In the genomic region with DNA sequence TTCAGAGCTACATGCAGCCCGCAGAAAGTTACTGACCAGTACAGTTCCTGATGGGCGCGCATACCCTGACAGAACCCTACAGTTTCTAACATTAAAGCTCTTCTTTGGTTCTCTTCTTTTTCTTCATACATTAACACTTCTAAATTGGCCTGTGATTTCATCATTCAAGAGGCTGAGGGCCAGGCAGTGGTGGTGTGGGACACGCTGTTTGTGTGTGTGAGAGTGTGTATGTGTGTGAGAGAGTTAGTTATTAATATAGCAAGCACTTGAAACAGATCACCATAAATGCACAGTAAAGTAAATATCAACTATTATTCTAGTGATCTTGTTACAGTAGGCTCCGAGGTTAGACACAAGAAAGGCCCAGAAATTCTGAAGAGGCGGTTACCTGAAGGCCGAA, we compare ENCODE assay signal across 8 mouse cellular contexts. TPM values are rescaled to one million over a fixed set of nuclear protein-coding genes. Genes with fewer than 3 reads are reported as not detected.
DNase-seq lines count a peak whose midpoint lies in the region; ATAC-seq and TF ChIP-seq lines count a peak whose summit lies in the region.

No protein-coding gene starts in this region.

- H3K9ac ChIP-seq in kidney, postnatal 0 days (ENCODE audit: low read depth, low read length) = peak overlapping the region; percentile 36; the same call in 1 of the 2 replicates
- H3K9ac ChIP-seq in embryonic facial prominence, embryonic 11.5 days (replicated peaks; ENCODE audit: low read length) = peak overlapping the region; percentile 52
- H3K9ac ChIP-seq in intestine, embryonic 14.5 days (ENCODE audit: low read length) = peak overlapping the region; percentile 69
- peak overlapping the region; percentile 55 for H3K9ac ChIP-seq in midbrain, embryonic 15.5 days

- no peaks in the 10 kb centered on the region for H3K9me3 ChIP-seq in kidney, postnatal 0 days (replicated peaks; ENCODE audit: low read length)
- no peaks in the 10 kb centered on the region for H3K9me3 ChIP-seq in embryonic facial prominence, embryonic 11.5 days (replicated peaks; ENCODE audit: control insufficient read depth, low read length)
- no peaks in the 10 kb centered on the region for H3K9me3 ChIP-seq in intestine, embryonic 14.5 days (ENCODE audit: control insufficient read depth, low read length)
- no peaks in the 10 kb centered on the region for H3K9me3 ChIP-seq in midbrain, embryonic 15.5 days

- 59% methylated on average over 7 of the region's 7 CpGs for WGBS in kidney, postnatal 0 days
- WGBS in embryonic facial prominence, embryonic 11.5 days = 67% methylated on average over 7 of the region's 7 CpGs
- WGBS in intestine, embryonic 14.5 days = 68% methylated on average over 7 of the region's 7 CpGs
- WGBS in midbrain, embryonic 15.5 days = 68% methylated on average over 7 of the region's 7 CpGs

- peak overlapping the region; percentile 90 for H3K4me2 ChIP-seq in kidney, postnatal 0 days (ENCODE audit: low read length)
- peak overlapping the region; percentile 68 for H3K4me2 ChIP-seq in embryonic facial prominence, embryonic 11.5 days (ENCODE audit: low read depth, low read length)
- peak overlapping the region; percentile 78 for H3K4me2 ChIP-seq in intestine, embryonic 14.5 days (ENCODE audit: low read length)
- H3K4me2 ChIP-seq in midbrain, embryonic 15.5 days = peak overlapping the region; percentile 100

- DNase-seq in kidney, postnatal 0 days (ENCODE audit: low spot score) = no peak
- DNase-seq in kidney, postnatal 36 days = no peak
- no peak for DNase-seq in embryonic facial prominence, embryonic 11.5 days (ENCODE audit: low spot score)
- no peak for DNase-seq in intestine, embryonic 14.5 days (ENCODE audit: low spot score)
- no peak for DNase-seq in natural killer cell, adult 2 months (ENCODE audit: low spot score in 2 of 2)
- DNase-seq in gastrocnemius, postnatal 25 days = no peak
- DNase-seq in urinary bladder, adult 2 months (ENCODE audit: low spot score) = no peak

- no peak overlapping the region for H3K27ac ChIP-seq in kidney, postnatal 0 days
- H3K27ac ChIP-seq in embryonic facial prominence, embryonic 11.5 days (replicated peaks; ENCODE audit: low read depth, low read length) = no peak overlapping the region
- peak overlapping the region; percentile 43 for H3K27ac ChIP-seq in intestine, embryonic 14.5 days (ENCODE audit: low read depth)
- H3K27ac ChIP-seq in midbrain, embryonic 15.5 days = peak overlapping the region; percentile 68; the same call in 1 of the 2 replicates

- ATAC-seq in kidney, postnatal 0 days (replicated peaks; ENCODE audit: low FRiP score, low read depth) = 0 out of 2 replicates have a peak, but pooled peaks have one; percentile 9
- peak; percentile 75 for ATAC-seq in embryonic facial prominence, embryonic 11.5 days (replicated peaks; ENCODE audit: insufficient number of reproducible peaks, low FRiP score, low TSS enrichment, low read depth)
- ATAC-seq in intestine, embryonic 14.5 days (replicated peaks; ENCODE audit: low FRiP score, low TSS enrichment, low read depth) = peak; percentile 33
- ATAC-seq in midbrain, embryonic 15.5 days (replicated peaks) = peak; percentile 54

- TF ChIP-seq CTCF in kidney, postnatal 0 days (IDR thresholded peaks at IDR 0.05; ENCODE audit: low read depth) = no peak

- peak overlapping the region; percentile 75 for H3K4me3 ChIP-seq in kidney, postnatal 0 days (replicated peaks; ENCODE audit: low read depth, low read length)
- peak overlapping the region; percentile 85 for H3K4me3 ChIP-seq in embryonic facial prominence, embryonic 11.5 days (ENCODE audit: low read depth, low read length)
- peak overlapping the region; percentile 86 for H3K4me3 ChIP-seq in intestine, embryonic 14.5 days (ENCODE audit: low read depth, low read length)
- peak overlapping the region; percentile 58 for H3K4me3 ChIP-seq in midbrain, embryonic 15.5 days

- H3K4me1 ChIP-seq in kidney, postnatal 0 days (replicated peaks; ENCODE audit: insufficient read depth, low read length) = no peaks in the 10 kb centered on the region
- H3K4me1 ChIP-seq in embryonic facial prominence, embryonic 11.5 days (ENCODE audit: control insufficient read depth, insufficient read depth, low read length) = no peaks in the 10 kb centered on the region
- no peaks in the 10 kb centered on the region; the same call in 1 of the 2 replicates for H3K4me1 ChIP-seq in intestine, embryonic 14.5 days (replicated peaks; ENCODE audit: control insufficient read depth, insufficient read depth, low read length)
- peaks cover 12% of the 10 kb centered on the region for H3K4me1 ChIP-seq in midbrain, embryonic 15.5 days

- H3K27me3 ChIP-seq in kidney, postnatal 0 days (ENCODE audit: insufficient read depth, low read length) = no peaks in the 10 kb centered on the region
- H3K27me3 ChIP-seq in embryonic facial prominence, embryonic 11.5 days (ENCODE audit: control insufficient read depth, insufficient read depth, low read length) = no peaks in the 10 kb centered on the region
- no peaks in the 10 kb centered on the region for H3K27me3 ChIP-seq in intestine, embryonic 14.5 days (replicated peaks; ENCODE audit: control insufficient read depth, insufficient read depth, low read length)
- H3K27me3 ChIP-seq in midbrain, embryonic 15.5 days (replicated peaks) = no peaks in the 10 kb centered on the region

- H3K36me3 ChIP-seq in kidney, postnatal 0 days (ENCODE audit: insufficient read depth, low read length) = no peaks in the 10 kb centered on the region; the same call in 1 of the 2 replicates
- H3K36me3 ChIP-seq in embryonic facial prominence, embryonic 11.5 days (replicated peaks; ENCODE audit: control insufficient read depth, insufficient read depth, low read depth, low read length) = peaks cover 10% of the 10 kb centered on the region
- peaks cover 28% of the 10 kb centered on the region for H3K36me3 ChIP-seq in intestine, embryonic 14.5 days (ENCODE audit: control insufficient read depth, insufficient read depth, low read length)
- H3K36me3 ChIP-seq in midbrain, embryonic 15.5 days (replicated peaks) = no peaks in the 10 kb centered on the region

RNA-seq across cellular contexts. Expression of a gene that starts 0.4 kb away (rescaled TPM):
- 12.4 and 14.8 TPM in 2 replicates for polyA plus RNA-seq in kidney, postnatal 0 days (2015; fragmentation: Nextera tagmentation; extraction: Ambion mirVana)
- 54.8 and 62.0 TPM in 2 replicates for polyA plus RNA-seq in embryonic facial prominence, embryonic 11.5 days (2014; fragmentation: Nextera tagmentation; extraction: Ambion mirVana)
- polyA plus RNA-seq in intestine, embryonic 14.5 days (2014; fragmentation: Nextera tagmentation; extraction: Ambion mirVana) = 34.1 and 40.0 TPM in 2 replicates
- polyA plus RNA-seq in midbrain, embryonic 15.5 days (2015; fragmentation: Nextera tagmentation; extraction: Ambion mirVana) = 6.9 and 9.6 TPM in 2 replicates
- total RNA-seq in gastrocnemius, postnatal 25 days (2021) = 1 to 10 TPM; 3.1 to 4.2 TPM
- 1.4 and 1.7 TPM in 2 replicates for polyA plus RNA-seq in urinary bladder, adult 2 months (2012; rRNA removed)

RNA-seq across cellular contexts. Expression of a gene that starts 10.3 kb away (rescaled TPM):
- 0.17 TPM in 1 of 2 replicates, not detected in the other for polyA plus RNA-seq in kidney, postnatal 0 days (2015; fragmentation: Nextera tagmentation; extraction: Ambion mirVana)
- 0.11 TPM in 1 of 2 replicates, not detected in the other for polyA plus RNA-seq in embryonic facial prominence, embryonic 11.5 days (2014; fragmentation: Nextera tagmentation; extraction: Ambion mirVana)
- 0.17 and 0.24 TPM in 2 replicates for polyA plus RNA-seq in intestine, embryonic 14.5 days (2014; fragmentation: Nextera tagmentation; extraction: Ambion mirVana)
- 0.11 and 0.28 TPM in 2 replicates for polyA plus RNA-seq in midbrain, embryonic 15.5 days (2015; fragmentation: Nextera tagmentation; extraction: Ambion mirVana)
- 1 to 10 TPM in 1 of 2 experiments, under 1 TPM in 1; 0.82 to 1.4 TPM for total RNA-seq in gastrocnemius, postnatal 25 days (2021)
- 0.28 and 0.55 TPM in 2 replicates for polyA plus RNA-seq in urinary bladder, adult 2 months (2012; rRNA removed)

RNA-seq across cellular contexts. Expression of a gene that starts 21.9 kb away (rescaled TPM):
- polyA plus RNA-seq in kidney, postnatal 0 days (2015; fragmentation: Nextera tagmentation; extraction: Ambion mirVana) = 12.5 and 13.0 TPM in 2 replicates
- 2.7 and 4.6 TPM in 2 replicates for polyA plus RNA-seq in embryonic facial prominence, embryonic 11.5 days (2014; fragmentation: Nextera tagmentation; extraction: Ambion mirVana)
- polyA plus RNA-seq in intestine, embryonic 14.5 days (2014; fragmentation: Nextera tagmentation; extraction: Ambion mirVana) = 20.0 and 21.1 TPM in 2 replicates
- polyA plus RNA-seq in midbrain, embryonic 15.5 days (2015; fragmentation: Nextera tagmentation; extraction: Ambion mirVana) = 84.9 and 129 TPM in 2 replicates
- 1 to 10 TPM; 2.5 to 2.6 TPM for total RNA-seq in gastrocnemius, postnatal 25 days (2021)
- polyA plus RNA-seq in urinary bladder, adult 2 months (2012; rRNA removed) = 3.3 and 4.1 TPM in 2 replicates

RNA-seq across cellular contexts. Expression of a gene that starts 27.3 kb away (rescaled TPM):
- 67.5 and 74.9 TPM in 2 replicates for polyA plus RNA-seq in kidney, postnatal 0 days (2015; fragmentation: Nextera tagmentation; extraction: Ambion mirVana)
- polyA plus RNA-seq in embryonic facial prominence, embryonic 11.5 days (2014; fragmentation: Nextera tagmentation; extraction: Ambion mirVana) = 55.4 and 64.0 TPM in 2 replicates
- polyA plus RNA-seq in intestine, embryonic 14.5 days (2014; fragmentation: Nextera tagmentation; extraction: Ambion mirVana) = 76.2 and 79.1 TPM in 2 replicates
- polyA plus RNA-seq in midbrain, embryonic 15.5 days (2015; fragmentation: Nextera tagmentation; extraction: Ambion mirVana) = 71.5 and 76.6 TPM in 2 replicates
- total RNA-seq in gastrocnemius, postnatal 25 days (2021) = 10 to 100 TPM; 18.3 to 20.4 TPM
- polyA plus RNA-seq in urinary bladder, adult 2 months (2012; rRNA removed) = 44.2 and 44.9 TPM in 2 replicates

RNA-seq across cellular contexts. Expression of a gene that starts 39.4 kb away (rescaled TPM):
- polyA plus RNA-seq in kidney, postnatal 0 days (2015; fragmentation: Nextera tagmentation; extraction: Ambion mirVana) = 96.3 and 98.2 TPM in 2 replicates
- polyA plus RNA-seq in embryonic facial prominence, embryonic 11.5 days (2014; fragmentation: Nextera tagmentation; extraction: Ambion mirVana) = 59.7 and 66.9 TPM in 2 replicates
- 74.4 and 75.6 TPM in 2 replicates for polyA plus RNA-seq in intestine, embryonic 14.5 days (2014; fragmentation: Nextera tagmentation; extraction: Ambion mirVana)
- 55.0 and 62.3 TPM in 2 replicates for polyA plus RNA-seq in midbrain, embryonic 15.5 days (2015; fragmentation: Nextera tagmentation; extraction: Ambion mirVana)
- total RNA-seq in gastrocnemius, postnatal 25 days (2021) = 100 to 1,000 TPM; 206 to 226 TPM
- polyA plus RNA-seq in urinary bladder, adult 2 months (2012; rRNA removed) = 94.2 and 96.9 TPM in 2 replicates

Comparison
In these comparisons a context has a peak if more than half of its experiments do, and no peak if none do; other contexts are left out.
1. ATAC-seq: peak in every context shown above with its lines; median percentile 75 in embryonic facial prominence, embryonic 11.5 days; 54 in midbrain, embryonic 15.5 days; 33 in intestine, embryonic 14.5 days; 9 in kidney, postnatal 0 days.
2. H3K27ac ChIP-seq: peak in intestine, embryonic 14.5 days (single experiment) and midbrain, embryonic 15.5 days (single experiment); none in kidney, postnatal 0 days (single experiment) and embryonic facial prominence, embryonic 11.5 days (single experiment).
3. Peak in every context shown above with its lines, with median percentiles within 50 percentile points of each other: H3K4me2 ChIP-seq, H3K4me3 ChIP-seq and H3K9ac ChIP-seq.